Mouse (Mus musculus) testis, adult 2 months (tissue): ENCODE results near the gene 4931422A03Rik.

ENCODE experiments used
- CTCF ChIP-seq: fragments of 200-500 bp; IDR thresholded peaks from 2 replicates; pipeline ENCODE4 v1.5.1; 2012; ENCODE audit warnings: low read depth, mild to moderate bottlenecking, inconsistent platforms, low read length, moderate library complexity; ENCODE audit not compliant: control insufficient read depth, insufficient read depth, insufficient replicate concordance
- POLR2A ChIP-seq: fragments of 200-500 bp; IDR thresholded peaks from 2 replicates; pipeline ENCODE4 v1.6.1; 2012; ENCODE audit warnings: low read depth, mild to moderate bottlenecking, inconsistent platforms, low read length, moderate library complexity; ENCODE audit not compliant: control insufficient read depth

- TF ChIP-seq POLR2A (no peak), CTCF (no peak)
Measured at GRCm38 (mm10) chr2:103941085-103941484, 87.1 kb downstream of the 4931422A03Rik start.
